ENCODE assay signal across 8 mouse cellular contexts in the genomic region with DNA sequence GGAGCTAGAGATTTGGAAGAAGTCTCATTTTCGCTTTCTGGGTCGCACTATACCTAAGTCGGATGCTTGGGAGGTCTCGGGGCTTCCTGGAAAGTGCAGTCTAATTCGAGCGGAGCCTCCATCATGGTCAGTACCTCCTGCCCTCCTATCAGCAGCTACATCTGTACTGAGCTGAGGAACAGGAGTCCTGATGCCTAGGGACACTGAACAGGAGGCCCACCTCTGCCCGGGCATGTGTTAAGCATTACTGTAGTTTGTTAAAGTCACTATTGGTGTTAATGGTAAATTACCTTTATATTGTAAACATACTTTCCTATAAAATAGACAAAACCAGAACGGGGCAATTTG. TPM values are rescaled to one million over a fixed set of nuclear protein-coding genes. Genes with fewer than 3 reads are reported as not detected.
A peak's percentile ranks its signal among the peaks of the same experiment; 100 is the strongest.
DNase-seq lines count a peak whose midpoint lies in the region; ATAC-seq and TF ChIP-seq lines count a peak whose summit lies in the region.

No protein-coding gene starts in this region.

- H3K4me3 ChIP-seq in kidney, embryonic 16.5 days (ENCODE audit: low read length) = peak overlapping the region; percentile 80
- peak overlapping the region; percentile 53 for H3K4me3 ChIP-seq in cortical plate, adult 2 months (ENCODE audit: insufficient read depth, low read length)
- peak overlapping the region; percentile 93 for H3K4me3 ChIP-seq in hindbrain, embryonic 14.5 days (replicated peaks; ENCODE audit: low read length)
- H3K4me3 ChIP-seq in midbrain, embryonic 13.5 days (replicated peaks) = peak overlapping the region; percentile 82

- no peak for TF ChIP-seq POLR2A in cortical plate, adult 2 months (IDR thresholded peaks at IDR 0.05; ENCODE audit: extremely low read depth, insufficient read depth, low read length)

- H3K4me1 ChIP-seq in kidney, embryonic 16.5 days (ENCODE audit: insufficient read depth, low read length) = peaks cover 15% of the 10 kb centered on the region
- peaks cover 1% of the 10 kb centered on the region; the same call in 1 of the 2 replicates for H3K4me1 ChIP-seq in cortical plate, adult 2 months (ENCODE audit: control insufficient read depth, insufficient read depth, low read length)
- H3K4me1 ChIP-seq in hindbrain, embryonic 14.5 days (replicated peaks; ENCODE audit: control insufficient read depth, insufficient read depth, low read length) = peaks cover 11% of the 10 kb centered on the region
- H3K4me1 ChIP-seq in midbrain, embryonic 13.5 days (replicated peaks) = peaks cover 15% of the 10 kb centered on the region

- no peaks in the 10 kb centered on the region for H3K27me3 ChIP-seq in kidney, embryonic 16.5 days (ENCODE audit: insufficient read depth, low read length)
- no peaks in the 10 kb centered on the region for H3K27me3 ChIP-seq in hindbrain, embryonic 14.5 days (ENCODE audit: control insufficient read depth, insufficient read depth, low read length)
- H3K27me3 ChIP-seq in midbrain, embryonic 13.5 days = no peaks in the 10 kb centered on the region

- peak overlapping the region; percentile 76 for H3K4me2 ChIP-seq in kidney, embryonic 16.5 days (replicated peaks; ENCODE audit: low read depth, low read length)
- peak overlapping the region; percentile 85 for H3K4me2 ChIP-seq in hindbrain, embryonic 14.5 days (replicated peaks)
- peak overlapping the region; percentile 60 for H3K4me2 ChIP-seq in midbrain, embryonic 13.5 days (replicated peaks)

- TF ChIP-seq CTCF in cortical plate, adult 2 months (IDR thresholded peaks at IDR 0.05; ENCODE audit: extremely low read depth, insufficient read depth, low read length) = no peak

- H3K9ac ChIP-seq in kidney, embryonic 16.5 days (replicated peaks; ENCODE audit: low read length) = peak overlapping the region; percentile 94
- peak overlapping the region; percentile 96 for H3K9ac ChIP-seq in hindbrain, embryonic 14.5 days
- H3K9ac ChIP-seq in midbrain, embryonic 13.5 days (replicated peaks) = peak overlapping the region; percentile 93

- H3K9me3 ChIP-seq in kidney, embryonic 16.5 days (ENCODE audit: low read length) = no peaks in the 10 kb centered on the region
- H3K9me3 ChIP-seq in hindbrain, embryonic 14.5 days (ENCODE audit: control insufficient read depth, low read length) = no peaks in the 10 kb centered on the region
- no peaks in the 10 kb centered on the region for H3K9me3 ChIP-seq in midbrain, embryonic 13.5 days

- peak overlapping the region; percentile 96 for H3K27ac ChIP-seq in kidney, embryonic 16.5 days (ENCODE audit: low read length)
- peak overlapping the region; percentile 5; the same call in 1 of the 2 replicates for H3K27ac ChIP-seq in cortical plate, adult 2 months (ENCODE audit: insufficient read depth, low read length)
- H3K27ac ChIP-seq in hindbrain, embryonic 14.5 days = peak overlapping the region; percentile 95
- H3K27ac ChIP-seq in midbrain, embryonic 13.5 days = peak overlapping the region; percentile 93

- no peak for DNase-seq in kidney, postnatal 10 days
- DNase-seq in hindbrain, embryonic 14.5 days (ENCODE audit: low spot score) = no peak
- no peak for DNase-seq in gastrocnemius, postnatal 10 days
- no peak for DNase-seq in cerebellum, postnatal 4 days (ENCODE audit: low spot score in 2 of 2)
- DNase-seq in left cerebral cortex, postnatal 36 days (ENCODE audit: low spot score in 2 of 2) = no peak

- intact Hi-C loops in left cerebral cortex, postnatal 36 days (cut with DNase I) = no loop called here

- peak; percentile 86 for ATAC-seq in kidney, embryonic 16.5 days (ENCODE audit: low FRiP score, low TSS enrichment)
- peak; percentile 77 for ATAC-seq in hindbrain, embryonic 14.5 days (ENCODE audit: low FRiP score)
- ATAC-seq in midbrain, embryonic 13.5 days = peak; percentile 90

- H3K36me3 ChIP-seq in kidney, embryonic 16.5 days (ENCODE audit: insufficient read depth, low read length) = peaks cover 18% of the 10 kb centered on the region
- H3K36me3 ChIP-seq in hindbrain, embryonic 14.5 days (replicated peaks; ENCODE audit: control insufficient read depth, insufficient read depth) = peaks cover 19% of the 10 kb centered on the region
- H3K36me3 ChIP-seq in midbrain, embryonic 13.5 days = peaks cover 18% of the 10 kb centered on the region

- WGBS in kidney, embryonic 16.5 days = under 1% methylated on average over 8 of the region's 8 CpGs
- 2% methylated on average over 8 of the region's 8 CpGs for WGBS in hindbrain, embryonic 14.5 days
- WGBS in midbrain, embryonic 13.5 days = 3% methylated on average over 8 of the region's 8 CpGs

RNA-seq across cellular contexts. Expression of a gene that starts 0.3 kb away (rescaled TPM):
- polyA plus RNA-seq in kidney, embryonic 16.5 days (2015; fragmentation: Nextera tagmentation; extraction: Ambion mirVana) = 24.1 and 26.5 TPM in 2 replicates
- 7.9 and 8.7 TPM in 2 replicates for polyA plus RNA-seq in cortical plate, adult 2 months (2012; rRNA removed)
- polyA plus RNA-seq in hindbrain, embryonic 14.5 days (2014; fragmentation: Nextera tagmentation; extraction: Ambion mirVana) = 15.4 and 15.6 TPM in 2 replicates
- 18.0 and 20.4 TPM in 2 replicates for polyA plus RNA-seq in midbrain, embryonic 13.5 days (2015; fragmentation: Nextera tagmentation; extraction: Ambion mirVana)
- 1 to 10 TPM; 3.3 to 4.1 TPM for total RNA-seq in gastrocnemius, postnatal 10 days (2021)
- 1 to 10 TPM; 6.0 to 6.8 TPM for total RNA-seq in left cerebral cortex, postnatal 36 days (2021)

RNA-seq across cellular contexts. Expression of a gene that starts 34.9 kb away (rescaled TPM):
- 19.1 and 19.3 TPM in 2 replicates for polyA plus RNA-seq in kidney, embryonic 16.5 days (2015; fragmentation: Nextera tagmentation; extraction: Ambion mirVana)
- 27.2 and 28.5 TPM in 2 replicates for polyA plus RNA-seq in cortical plate, adult 2 months (2012; rRNA removed)
- 20.3 and 21.4 TPM in 2 replicates for polyA plus RNA-seq in hindbrain, embryonic 14.5 days (2014; fragmentation: Nextera tagmentation; extraction: Ambion mirVana)
- 26.6 and 28.7 TPM in 2 replicates for polyA plus RNA-seq in midbrain, embryonic 13.5 days (2015; fragmentation: Nextera tagmentation; extraction: Ambion mirVana)
- total RNA-seq in gastrocnemius, postnatal 10 days (2021) = 1 to 10 TPM; 6.6 to 7.0 TPM
- total RNA-seq in left cerebral cortex, postnatal 36 days (2021) = 10 to 100 TPM; 26.0 to 26.4 TPM

RNA-seq across cellular contexts. Expression of a gene that starts 36.3 kb away (rescaled TPM):
- 0.26 TPM in 1 of 2 replicates, not detected in the other for polyA plus RNA-seq in kidney, embryonic 16.5 days (2015; fragmentation: Nextera tagmentation; extraction: Ambion mirVana)
- polyA plus RNA-seq in cortical plate, adult 2 months (2012; rRNA removed) = 0.13 TPM in 1 of 2 replicates, not detected in the other
- 0.25 and 0.27 TPM in 2 replicates for polyA plus RNA-seq in hindbrain, embryonic 14.5 days (2014; fragmentation: Nextera tagmentation; extraction: Ambion mirVana)
- not detected in 2 replicates for polyA plus RNA-seq in midbrain, embryonic 13.5 days (2015; fragmentation: Nextera tagmentation; extraction: Ambion mirVana)
- total RNA-seq in gastrocnemius, postnatal 10 days (2021) = not detected
- total RNA-seq in left cerebral cortex, postnatal 36 days (2021) = not detected

Comparison
In these comparisons a context has a peak if more than half of its experiments do, and no peak if none do; other contexts are left out.
1. H3K27ac ChIP-seq: peak in every context shown above with its lines; median percentile 96 in kidney, embryonic 16.5 days; 95 in hindbrain, embryonic 14.5 days; 93 in midbrain, embryonic 13.5 days; 5 in cortical plate, adult 2 months.